Mouse (Mus musculus) C2C12 (cell line): Measurements from ENCODE around the gene Igsf9b. TPM values are rescaled to one million over a fixed set of nuclear protein-coding genes. Genes with fewer than 3 reads are reported as not detected.

Source experiments
- H3K27me3 ChIP-seq: one replicate; pipeline ENCODE4 v1.6.1; 2011; ENCODE audit not compliant: control insufficient read depth, insufficient read depth, insufficient read length
- H3K36me3 ChIP-seq: one replicate; pipeline ENCODE4 v1.6.1; 2011; ENCODE audit not compliant: control insufficient read depth, insufficient read depth
- H3K4me3 ChIP-seq: one replicate; pipeline ENCODE4 v1.5.1; 2011; ENCODE audit warnings: mild to moderate bottlenecking, control low read depth; ENCODE audit not compliant: poor library complexity, insufficient read depth, severe bottlenecking
- H3K79me2 ChIP-seq: one replicate; pipeline ENCODE4 v1.6.1; 2011; ENCODE audit not compliant: control insufficient read depth, insufficient read depth
- H3K79me3 ChIP-seq: one replicate; pipeline ENCODE4 v1.6.1; 2011; ENCODE audit warnings: low read depth, control low read depth
- H3ac ChIP-seq: one replicate; pipeline ENCODE3; 2011; ENCODE audit warnings: low read depth; ENCODE audit not compliant: control insufficient read depth, insufficient read length
- CEBPB ChIP-seq: IDR thresholded peaks from one replicate; pipeline ENCODE4 v1.6.1; 2011; ENCODE audit warnings: low read depth, mild to moderate bottlenecking, control low read depth, moderate library complexity
- CTCF ChIP-seq: IDR thresholded peaks from one replicate; pipeline ENCODE4 v1.5.1; 2011; ENCODE audit not compliant: control insufficient read depth, insufficient read depth, insufficient read length
- FOSL1 ChIP-seq: IDR thresholded peaks from one replicate; pipeline ENCODE4 v1.8.0; 2011; ENCODE audit warnings: mild to moderate bottlenecking, low read length; ENCODE audit not compliant: poor library complexity, insufficient read depth, severe bottlenecking
- MAX ChIP-seq: IDR thresholded peaks from one replicate; pipeline ENCODE4 v1.6.1; 2011; ENCODE audit warnings: mild to moderate bottlenecking, control low read depth
- MYOD1 ChIP-seq: IDR thresholded peaks from one replicate; pipeline ENCODE4 v1.6.1; 2011; ENCODE audit warnings: low read depth; ENCODE audit not compliant: control insufficient read depth, insufficient read length
- MYOG ChIP-seq: IDR thresholded peaks from one replicate; pipeline ENCODE4 v1.6.1; 2011; ENCODE audit not compliant: control insufficient read depth, insufficient read length; ENCODE audit errors: extremely low read depth
- USF1 ChIP-seq: IDR thresholded peaks from one replicate; pipeline ENCODE4 v1.6.1; 2011; ENCODE audit warnings: low read depth, mild to moderate bottlenecking, control low read depth, moderate library complexity
- polyA plus RNA-seq: library from polyadenylated mRNA; unstranded; fragments of >200 nt; fragmentation: generic; extraction: Trizol; gene quantifications from one replicate; pipeline ENCODE4 v1.2.1, GENCODE M21; 2012; ENCODE audit warnings: missing spikeins

The Igsf9b gene
- polyA plus RNA-seq, 1 experiment: 0.15 TPM

GRCm38 (mm10) chr9:27286296-27286695 lies 12.7 kb upstream of the Igsf9b start:
- TF ChIP-seq CTCF (no peak), MAX (no peak), USF1 (no peak), FOSL1 (no peak), MYOD1 (no peak), CEBPB (no peak), MYOG (no peak)
- Histone ChIP-seq H3ac (no peak overlapping the region), H3K79me3 (no peaks in the 10 kb centered on the region), H3K79me2 (no peaks in the 10 kb centered on the region), H3K27me3 (no peaks in the 10 kb centered on the region), H3K36me3 (no peaks in the 10 kb centered on the region), H3K4me3 (no peak overlapping the region)

- Histone ChIP-seq H3K27me3 (no peaks in the 10 kb centered on the region), H3K79me2 (no peaks in the 10 kb centered on the region), H3K36me3 (no peaks in the 10 kb centered on the region), H3ac (no peak overlapping the region), H3K4me3 (no peak overlapping the region), H3K79me3 (no peaks in the 10 kb centered on the region)
- no peak for TF ChIP-seq MAX
- TF ChIP-seq CEBPB: no peak
- no peak for TF ChIP-seq USF1
- TF ChIP-seq FOSL1: no peak
- no peak for TF ChIP-seq CTCF
- no peak for TF ChIP-seq MYOD1
- TF ChIP-seq MYOG: no peak
These were observed 12.1 kb upstream of the Igsf9b start for GRCm38 (mm10) chr9:27286859-27287258.

GRCm38 (mm10) chr9:27287419-27287818 lies 11.6 kb upstream of the Igsf9b start:
- TF ChIP-seq CEBPB (no peak), MYOD1 (no peak), MYOG (no peak), MAX (no peak)
- Histone ChIP-seq H3K36me3 (no peaks in the 10 kb centered on the region), H3K79me2 (no peaks in the 10 kb centered on the region), H3K79me3 (no peaks in the 10 kb centered on the region), H3K27me3 (no peaks in the 10 kb centered on the region), H3ac (no peak overlapping the region), H3K4me3 (no peak overlapping the region)

GRCm38 (mm10) chr9:27288442-27288841 lies 10.6 kb upstream of the Igsf9b start:
- H3K79me3 ChIP-seq: no peaks in the 10 kb centered on the region
- no peak overlapping the region for H3K4me3 ChIP-seq
- no peaks in the 10 kb centered on the region for H3K36me3 ChIP-seq
- no peak for TF ChIP-seq CTCF
- TF ChIP-seq MYOG: no peak
- TF ChIP-seq MYOD1: no peak
- no peak for TF ChIP-seq USF1
- TF ChIP-seq FOSL1: no peak
- TF ChIP-seq MAX: no peak
- TF ChIP-seq CEBPB: no peak
- H3K79me2 ChIP-seq: no peaks in the 10 kb centered on the region
- H3K27me3 ChIP-seq: no peaks in the 10 kb centered on the region
- H3ac ChIP-seq: no peak overlapping the region

GRCm38 (mm10) chr9:27289543-27290308 lies 9.3 kb upstream of the Igsf9b start:
- no peak overlapping the region for H3ac ChIP-seq
- TF ChIP-seq MYOG: no peak
- no peak for TF ChIP-seq CTCF
- H3K4me3 ChIP-seq: no peak overlapping the region
- H3K27me3 ChIP-seq: no peaks in the 10 kb centered on the region
- H3K79me2 ChIP-seq: no peaks in the 10 kb centered on the region
- no peaks in the 10 kb centered on the region for H3K36me3 ChIP-seq
- no peaks in the 10 kb centered on the region for H3K79me3 ChIP-seq

- TF ChIP-seq CEBPB: no peak
- TF ChIP-seq MAX: no peak
- no peak for TF ChIP-seq MYOD1
- no peak for TF ChIP-seq USF1
- TF ChIP-seq FOSL1: no peak
- no peak for TF ChIP-seq CTCF
- TF ChIP-seq MYOG: no peak
- H3K79me3 ChIP-seq: no peaks in the 10 kb centered on the region
- no peaks in the 10 kb centered on the region for H3K27me3 ChIP-seq
- H3ac ChIP-seq: no peak overlapping the region
- H3K36me3 ChIP-seq: no peaks in the 10 kb centered on the region
- H3K4me3 ChIP-seq: no peak overlapping the region
- no peaks in the 10 kb centered on the region for H3K79me2 ChIP-seq
These were observed 4.6 kb upstream of the Igsf9b start for GRCm38 (mm10) chr9:27294380-27294779.
